Mouse (Mus musculus) CH12.LX (cell line): Measurements from ENCODE around the gene Il15. TPM values are rescaled to one million over a fixed set of nuclear protein-coding genes. Genes with fewer than 3 reads are reported as not detected.

Experiments
- DNase-seq: peaks from one replicate; pipeline ENCODE4 v3.0.0-alpha.2; 2013; ENCODE audit errors: extremely low read depth
- H3K27ac ChIP-seq: 2 replicates; pipeline ENCODE4 v1.5.1; 2012; ENCODE audit warnings: low read depth, mild to moderate bottlenecking, control low read depth, moderate library complexity; ENCODE audit not compliant: insufficient read depth
- H3K27me3 ChIP-seq: replicated peaks from 2 replicates; pipeline ENCODE3; 2012; ENCODE audit warnings: inconsistent platforms
- H3K36me3 ChIP-seq, 2 experiments: replicated peaks in 1 of 2; 2 replicates each; pipeline versions ENCODE3 to v1.6.1; 2012; ENCODE audit warnings: inconsistent platforms in 1 of 2, low read length in 1 of 2, mild to moderate bottlenecking in 1 of 2, mixed read lengths in 1 of 2, moderate library complexity in 1 of 2; ENCODE audit not compliant: control insufficient read depth in 1 of 2, insufficient read depth in 1 of 2
- H3K4me1 ChIP-seq, 2 experiments: 2 replicates each; pipeline ENCODE4 v1.6.1; 2012; ENCODE audit warnings: inconsistent platforms in 1 of 2, moderate library complexity in 1 of 2; ENCODE audit not compliant: insufficient read depth in 2 of 2, control insufficient read depth in 1 of 2
- H3K4me2 ChIP-seq: 2 replicates; pipeline ENCODE4 v1.6.1; 2012; ENCODE audit warnings: low read depth, mild to moderate bottlenecking, control low read depth; ENCODE audit not compliant: poor library complexity, insufficient read depth, severe bottlenecking
- H3K4me3 ChIP-seq, 3 experiments: fragments of 150-350 bp in 1 of 3; sonication (generic) in 1 of 3; replicated peaks in 1 of 3; 2 replicates each; pipeline versions ENCODE3 to v1.5.1; 2011 to 2012; ENCODE audit warnings: low read depth in 2 of 3, low read length in 2 of 3, mild to moderate bottlenecking in 2 of 3, moderate library complexity in 2 of 3, control low read depth in 1 of 3, improper control_type of control experiment in 1 of 3, inconsistent platforms in 1 of 3, mixed read lengths in 1 of 3; ENCODE audit not compliant: poor library complexity in 1 of 3
- H3K79me2 ChIP-seq: replicated peaks from 2 replicates; pipeline ENCODE4 v1.6.1; 2012; ENCODE audit warnings: mild to moderate bottlenecking, moderate library complexity; ENCODE audit not compliant: control insufficient read depth, poor library complexity, insufficient read depth, severe bottlenecking; ENCODE audit errors: extremely low read depth
- H3K9ac ChIP-seq: 2 replicates; pipeline ENCODE4 v1.6.1; 2012; ENCODE audit warnings: low read depth, mild to moderate bottlenecking, control low read depth, moderate library complexity; ENCODE audit not compliant: insufficient read depth
- H3K9me3 ChIP-seq: replicated peaks from 2 replicates; pipeline ENCODE3; 2012; ENCODE audit warnings: low read length, inconsistent platforms, mixed read lengths
- BHLHE40 ChIP-seq: IDR thresholded peaks from 2 replicates; pipeline ENCODE4 v1.6.1; 2011; ENCODE audit warnings: mild to moderate bottlenecking, low read depth, low read length, improper control_type of control experiment
- CHD2 ChIP-seq: IDR thresholded peaks from 2 replicates; pipeline ENCODE4 v1.6.1; 2011; ENCODE audit warnings: low read length, improper control_type of control experiment
- GABPA ChIP-seq: IDR thresholded peaks from 2 replicates; pipeline ENCODE4 v1.6.1; 2012; ENCODE audit warnings: low read depth, low read length, improper control_type of control experiment, inconsistent platforms; ENCODE audit not compliant: insufficient replicate concordance
- IRF4 ChIP-seq: IDR thresholded peaks from 2 replicates; pipeline ENCODE4 v1.6.1; 2014; ENCODE audit warnings: low read depth, mild to moderate bottlenecking, inconsistent platforms, low read length, improper control_type of control experiment
- JUND ChIP-seq: conservative IDR thresholded peaks from 2 replicates; pipeline ENCODE4 v1.6.1; 2011; ENCODE audit warnings: low read depth, low read length, improper control_type of control experiment
- KAT2A ChIP-seq: IDR thresholded peaks from 2 replicates; pipeline ENCODE4 v1.6.1; 2012; ENCODE audit warnings: low read length, improper control_type of control experiment, inconsistent platforms; ENCODE audit not compliant: insufficient replicate concordance
- MAFK ChIP-seq: IDR thresholded peaks from 2 replicates; pipeline ENCODE4 v1.6.1; 2011; ENCODE audit warnings: low read length, improper control_type of control experiment; ENCODE audit not compliant: insufficient replicate concordance
- MAX ChIP-seq: IDR thresholded peaks from 2 replicates; pipeline ENCODE4 v1.6.1; 2011; ENCODE audit warnings: low read length, improper control_type of control experiment
- MAZ ChIP-seq: IDR thresholded peaks from 2 replicates; pipeline ENCODE4 v1.6.1; 2012; ENCODE audit warnings: low read depth, mild to moderate bottlenecking, inconsistent platforms, low read length, improper control_type of control experiment, moderate library complexity
- MYC ChIP-seq: IDR thresholded peaks from 2 replicates; pipeline ENCODE4 v1.6.1; 2011; ENCODE audit warnings: low read depth, mild to moderate bottlenecking, improper control_type of control experiment, low read length
- NRF1 ChIP-seq: IDR thresholded peaks from 2 replicates; pipeline ENCODE4 v1.6.1; 2014; ENCODE audit warnings: low read depth, mild to moderate bottlenecking, inconsistent platforms, low read length, improper control_type of control experiment, moderate library complexity
- SIN3A ChIP-seq: IDR thresholded peaks from 2 replicates; pipeline ENCODE4 v1.6.1; 2012; ENCODE audit warnings: low read length, improper control_type of control experiment, inconsistent platforms
- SMC3 ChIP-seq: IDR thresholded peaks from 2 replicates; pipeline ENCODE4 v1.6.1; 2011; ENCODE audit warnings: low read depth, low read length, improper control_type of control experiment
- USF1 ChIP-seq: IDR thresholded peaks from 2 replicates; pipeline ENCODE4 v1.6.1; 2014; ENCODE audit warnings: low read depth, mild to moderate bottlenecking, inconsistent platforms, low read length, improper control_type of control experiment
- USF2 ChIP-seq: conservative IDR thresholded peaks from 2 replicates; pipeline ENCODE4 v1.6.1; 2011; ENCODE audit warnings: low read depth, low read length, improper control_type of control experiment
- ZNF384 ChIP-seq: IDR thresholded peaks from 2 replicates; pipeline ENCODE4 v1.6.1; 2012; ENCODE audit warnings: low read depth, low read length, improper control_type of control experiment, inconsistent platforms
- dilution Hi-C: fragments of 300-500 bp; cut with MboI; formaldehyde crosslinking; loops from 2 replicates; pipeline ENCODE4 v1.14.3; 2020; ENCODE audit warnings: low sequenced_read_pairs; ENCODE audit not compliant: extremely low pct_unique_long_range_greater_than_20kb, extremely low pct_ligation_motif_present
- in situ Hi-C: fragments of 300-500 bp; cut with MboI; formaldehyde crosslinking; loops from 3 replicates; pipeline ENCODE4 v1.14.3; 2019; ENCODE audit warnings: low sequenced_read_pairs, low pct_ligation_motif_present, low pct_unique_long_range_greater_than_20kb, mixed read lengths
- polyA plus RNA-seq: library from polyadenylated mRNA; unstranded; fragments of >175 nt; gene quantifications from 2 replicates; pipeline ENCODE4 v1.2.1, GENCODE M21; 2012; ENCODE audit warnings: low read depth; ENCODE audit not compliant: insufficient read length
- total RNA-seq, 2 experiments: library from RNA; depleted of rRNA; stranded (reverse); fragments of 300-350 nt in 1 of 2; fragments of >200 nt in 1 of 2; gene quantifications; 2 replicates each; pipeline ENCODE4 v1.2.3; 2012 to 2014

Il15 gene
- total and polyA plus RNA-seq, 3 experiments, result 2.2 to 8.9 (median 4.0) TPM

GRCm38 (mm10) chr8:82331675-82332234 is 71.3 kb downstream of the Il15 start:
- no peak overlapping the region for H3K9ac ChIP-seq
- no peak for TF ChIP-seq JUND
- TF ChIP-seq SIN3A, result no peak
- TF ChIP-seq USF1, result no peak
- no peak for TF ChIP-seq IRF4
- no peak for TF ChIP-seq ZNF384
- no peak for TF ChIP-seq NRF1
- TF ChIP-seq KAT2A, result no peak
- in situ Hi-C loops, result loop anchor here (25.0 kb wide), 2 partner anchors 356 to 506 kb away; no protein-coding TSS in a partner anchor

DNA sequence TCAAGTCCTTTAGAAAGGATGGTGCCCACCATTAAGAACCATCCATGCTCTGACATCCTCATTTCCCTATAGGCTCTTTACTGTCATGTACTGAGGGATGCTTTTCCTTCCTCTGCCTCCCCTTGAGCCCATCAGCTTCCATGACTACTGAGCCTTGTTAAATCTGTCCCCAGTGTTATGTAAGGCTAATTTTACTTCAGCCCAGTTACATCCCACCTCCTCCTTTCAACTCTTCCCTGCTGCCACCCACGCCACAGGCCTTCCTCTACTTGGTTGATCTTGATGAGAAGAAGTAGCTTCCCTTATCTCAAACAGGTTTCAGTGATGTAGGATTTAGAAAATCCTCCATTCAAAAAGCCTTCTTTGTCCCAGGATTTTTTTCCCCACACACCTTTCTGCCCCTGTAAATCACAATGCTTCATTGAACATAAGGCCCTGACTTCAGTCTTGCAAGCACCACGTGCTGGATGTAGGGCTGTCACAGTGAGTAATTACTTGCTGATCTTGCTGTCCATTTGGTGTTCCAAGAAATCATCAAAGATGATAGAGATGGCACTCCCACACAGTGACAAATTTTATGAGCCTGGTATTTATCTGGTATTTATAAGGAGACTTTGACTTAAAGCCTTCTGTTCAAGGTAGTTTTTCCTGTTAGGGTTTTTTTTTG is 74.9 kb downstream of the Il15 start:
- no peak overlapping the region for H3K9ac ChIP-seq
- no peaks in the 10 kb centered on the region for H3K4me1 ChIP-seq
- no peak for DNase-seq
- H3K27me3 ChIP-seq, result no peaks in the 10 kb centered on the region
- in situ Hi-C loops, result loop anchor here (25.0 kb wide), 2 partner anchors 359 to 509 kb away; no protein-coding TSS in a partner anchor
- H3K4me2 ChIP-seq, result no peak overlapping the region
- no peaks in the 10 kb centered on the region for H3K9me3 ChIP-seq
- TF ChIP-seq MYC (no peak), SIN3A (no peak), USF1 (no peak), SMC3 (no peak), MAFK (no peak), IRF4 (no peak), CHD2 (no peak), KAT2A (no peak), USF2 (no peak), MAX (no peak), GABPA (no peak), MAZ (no peak), BHLHE40 (no peak)
- dilution Hi-C loops, result no loop called here
- no peak overlapping the region for H3K4me3 ChIP-seq
- no peak overlapping the region for H3K27ac ChIP-seq
- no peaks in the 10 kb centered on the region for H3K36me3 ChIP-seq
- H3K79me2 ChIP-seq, result no peaks in the 10 kb centered on the region

More at GRCm38 (mm10) chr8:82331675-82332234, 71.3 kb downstream of the Il15 start:
- H3K27ac ChIP-seq, result no peak overlapping the region
- dilution Hi-C loops, result no loop called here
- H3K79me2 ChIP-seq, result no peaks in the 10 kb centered on the region
- DNase-seq, result no peak
- H3K27me3 ChIP-seq, result no peaks in the 10 kb centered on the region
- H3K4me3 ChIP-seq, result no peak overlapping the region
- H3K4me2 ChIP-seq, result no peak overlapping the region
- H3K9me3 ChIP-seq, result no peaks in the 10 kb centered on the region
- H3K4me1 ChIP-seq, result no peaks in the 10 kb centered on the region
- H3K36me3 ChIP-seq, result no peaks in the 10 kb centered on the region
